Mouse (Mus musculus) spleen, adult 2 months (tissue): ENCODE measurements around the gene P4hb.

ENCODE experiments used
- CTCF ChIP-seq: fragments of 200-500 bp; IDR thresholded peaks from 2 replicates; pipeline ENCODE4 v1.5.1; 2011; ENCODE audit warnings: mild to moderate bottlenecking, inconsistent platforms; ENCODE audit not compliant: insufficient read depth, insufficient read length, insufficient replicate concordance; ENCODE audit errors: extremely low read depth
- POLR2A ChIP-seq: fragments of 200-500 bp; IDR thresholded peaks from 2 replicates; pipeline ENCODE4 v1.6.1; 2011; ENCODE audit warnings: low read depth, low read length, inconsistent platforms

GRCm38 (mm10) chr11:120572417-120572751, 669 bp downstream of the P4hb start:
- TF ChIP-seq CTCF (no peak), POLR2A (no peak)
